Mouse (Mus musculus): Measurements from ENCODE around the gene Xpo1. TPM values are rescaled to one million over a fixed set of nuclear protein-coding genes. Genes with fewer than 3 reads are reported as not detected.
"Not testable (repeated sequence)": the region's sequence is repeated elsewhere in the genome, so short reads cannot be mapped to it uniquely, and the experiment has no call there.

The Xpo1 gene
- polyA plus RNA-seq, 1 experiment from 2014 or later: 17.3 TPM

DNA sequence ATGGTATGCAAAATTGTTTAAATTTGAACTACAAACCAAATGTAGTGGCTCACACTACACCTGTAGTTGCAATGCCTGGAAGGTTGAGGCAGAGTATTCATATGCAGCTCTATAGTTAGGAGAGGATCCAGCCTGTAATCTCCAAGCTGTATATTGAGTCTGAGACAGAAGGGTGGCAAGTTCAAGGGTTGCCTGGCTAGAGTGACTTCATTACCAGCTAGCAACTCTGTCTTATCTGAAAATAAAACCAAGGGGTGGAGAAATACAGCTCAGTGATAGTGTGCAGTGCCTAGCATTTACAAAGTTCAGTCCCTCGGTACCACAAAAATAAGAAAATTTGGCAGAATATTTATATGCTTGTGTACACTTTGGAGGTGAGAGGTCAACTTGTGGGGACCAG, 4.3 kb downstream of the Xpo1 start:
- no peak for ATAC-seq
- Histone ChIP-seq H3K36me3 (ENCODE audit: insufficient read depth, low read length) (peaks cover 5% of the 10 kb centered on the region; the same call in 1 of the 2 replicates), H3K9ac (replicated peaks; ENCODE audit: low read depth) (no peak overlapping the region), H3K27me3 (replicated peaks; ENCODE audit: insufficient read depth, low read length) (no peaks in the 10 kb centered on the region), H3K4me3 (ENCODE audit: low read depth, low read length) (no peak overlapping the region), H3K9me3 (ENCODE audit: low read length) (no peaks in the 10 kb centered on the region), H3K4me1 (ENCODE audit: insufficient read depth, low read depth, low read length) (peaks cover 3% of the 10 kb centered on the region; the same call in 1 of the 2 replicates), H3K4me2 (replicated peaks; ENCODE audit: low read depth, low read length) (no peak overlapping the region), H3K27ac (ENCODE audit: low read length) (no peak overlapping the region)
- no peak for DNase-seq (ENCODE audit: low spot score)
- TF ChIP-seq EP300 (IDR thresholded peaks at IDR 0.05): no peak
- TF ChIP-seq CTCF (IDR thresholded peaks at IDR 0.05): no peak
- WGBS: 68% methylated on average over 1 of the region's 1 CpGs

DNA sequence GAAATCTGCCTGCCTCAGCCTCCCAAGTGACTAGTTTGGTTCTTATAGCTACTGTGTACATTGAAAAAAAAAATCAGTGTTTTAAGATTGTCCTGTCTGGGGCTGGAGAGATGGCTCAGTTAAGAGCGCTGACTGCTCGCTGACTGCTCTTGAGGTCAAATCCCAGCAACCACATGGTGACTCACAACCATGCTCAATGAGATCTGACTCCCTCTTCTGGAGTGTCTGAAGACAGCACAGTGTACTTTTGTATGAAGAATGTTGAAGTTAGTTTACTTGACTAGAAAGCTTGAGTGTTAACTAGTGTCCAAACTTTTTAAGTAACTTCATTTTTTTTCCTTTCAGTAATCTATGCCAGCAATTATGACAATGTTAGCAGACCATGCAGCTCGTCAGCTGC, 5.6 kb downstream of the Xpo1 start:
- H3K36me3 ChIP-seq (ENCODE audit: insufficient read depth, low read length): peaks cover 5% of the 10 kb centered on the region; the same call in 1 of the 2 replicates
- WGBS: 48% methylated on average over 3 of the region's 3 CpGs

DNA sequence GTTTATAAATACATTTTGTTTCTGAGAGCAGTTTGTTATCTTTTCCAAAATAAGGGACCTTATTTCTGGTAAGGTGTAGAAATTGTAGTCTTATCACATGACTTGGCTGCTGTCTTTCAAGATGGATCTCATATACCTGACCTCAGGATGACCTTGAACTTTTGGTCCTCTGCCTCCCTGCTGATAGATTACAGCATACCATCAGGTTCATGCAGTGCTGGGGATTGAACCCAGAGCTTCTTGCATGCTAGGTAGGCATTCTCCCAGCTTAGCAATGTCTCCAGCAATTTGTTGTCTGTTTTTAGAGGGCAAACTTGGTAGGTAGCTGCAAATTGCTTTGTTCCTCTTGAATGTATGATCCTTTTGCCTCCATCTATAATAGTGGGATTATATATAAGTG, 9.1 kb downstream of the Xpo1 start:
- Histone ChIP-seq H3K27me3 (replicated peaks; ENCODE audit: insufficient read depth, low read length) (no peaks in the 10 kb centered on the region), H3K27ac (ENCODE audit: low read length) (no peak overlapping the region), H3K4me2 (replicated peaks; ENCODE audit: low read depth, low read length) (no peak overlapping the region), H3K4me3 (ENCODE audit: low read depth, low read length) (no peak overlapping the region), H3K9ac (replicated peaks; ENCODE audit: low read depth) (no peak overlapping the region), H3K9me3 (ENCODE audit: low read length) (no peaks in the 10 kb centered on the region), H3K36me3 (ENCODE audit: insufficient read depth, low read length) (peaks cover 7% of the 10 kb centered on the region; the same call in 1 of the 2 replicates), H3K4me1 (ENCODE audit: insufficient read depth, low read depth, low read length) (no peaks in the 10 kb centered on the region)
- TF ChIP-seq CTCF (IDR thresholded peaks at IDR 0.05) (no peak), EP300 (IDR thresholded peaks at IDR 0.05) (no peak)
- DNase-seq (ENCODE audit: low spot score): no peak
- ATAC-seq: no peak

More for the DNA sequence above, 5.6 kb downstream of the Xpo1 start:
- Histone ChIP-seq H3K27me3 (replicated peaks; ENCODE audit: insufficient read depth, low read length) (no peaks in the 10 kb centered on the region), H3K4me1 (ENCODE audit: insufficient read depth, low read depth, low read length) (peaks cover 3% of the 10 kb centered on the region; the same call in 1 of the 2 replicates), H3K9ac (replicated peaks; ENCODE audit: low read depth) (no peak overlapping the region), H3K27ac (ENCODE audit: low read length) (no peak overlapping the region), H3K4me2 (replicated peaks; ENCODE audit: low read depth, low read length) (no peak overlapping the region), H3K9me3 (ENCODE audit: low read length) (no peaks in the 10 kb centered on the region), H3K4me3 (ENCODE audit: low read depth, low read length) (no peak overlapping the region)
- ATAC-seq (no peak), DNase-seq (ENCODE audit: low spot score) (peak; percentile 50)
- TF ChIP-seq EP300 (IDR thresholded peaks at IDR 0.05) (no peak), CTCF (IDR thresholded peaks at IDR 0.05) (peak; percentile 63)

DNA sequence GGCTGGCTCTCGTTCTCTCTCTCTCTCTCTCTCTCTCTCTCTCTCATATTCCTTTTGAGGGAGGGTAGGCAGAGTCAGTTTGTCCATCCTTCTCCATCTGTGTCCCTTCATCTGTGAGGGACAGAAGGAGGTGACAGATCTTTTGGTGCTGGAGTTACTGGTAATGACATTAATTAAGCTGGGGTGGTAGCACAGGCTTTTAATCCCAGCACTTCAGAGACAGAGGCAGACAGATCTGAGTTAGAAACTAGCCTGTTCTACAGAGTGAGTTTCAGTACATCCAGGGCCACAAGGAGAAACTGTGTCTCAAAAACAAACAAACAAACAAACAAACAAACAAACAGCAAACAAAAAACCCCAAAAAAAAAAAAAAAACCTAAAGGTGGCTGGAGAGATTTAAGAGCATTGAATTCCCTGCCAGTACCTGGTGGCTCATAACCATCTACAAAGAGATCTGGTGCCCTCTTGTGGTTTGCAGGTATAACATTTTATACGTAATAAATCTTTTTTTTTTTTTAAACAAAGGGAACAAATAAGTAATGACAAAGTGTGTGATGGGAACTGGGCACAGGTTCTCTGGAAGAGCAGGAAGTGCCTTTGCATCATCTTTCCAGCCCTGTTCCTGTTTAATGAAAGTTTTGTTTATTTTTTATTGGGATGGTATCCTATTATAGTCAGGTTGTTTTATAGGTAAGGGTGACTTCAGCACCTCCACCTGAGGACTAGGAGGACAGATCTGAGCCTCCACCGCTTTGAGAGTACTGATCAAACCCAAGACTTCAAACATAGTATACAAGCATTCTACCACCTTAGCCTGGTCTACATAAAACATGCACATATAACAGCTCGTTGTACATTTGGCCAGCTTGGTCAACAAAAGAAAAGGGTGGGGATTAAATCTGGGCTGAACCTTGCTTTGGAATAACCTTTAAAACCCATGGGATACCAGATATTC, 16.2 kb downstream of the Xpo1 start:
- H3K4me3 ChIP-seq (ENCODE audit: low read depth, low read length): no peak overlapping the region
- peaks cover 21% of the 10 kb centered on the region; the same call in 1 of the 2 replicates for H3K36me3 ChIP-seq (ENCODE audit: insufficient read depth, low read length)
- 71% methylated on average over 4 of the region's 4 CpGs for WGBS
- TF ChIP-seq EP300 (IDR thresholded peaks at IDR 0.05) (no peak), CTCF (IDR thresholded peaks at IDR 0.05) (peak; percentile 74)
- no peaks in the 10 kb centered on the region for H3K4me1 ChIP-seq (ENCODE audit: insufficient read depth, low read depth, low read length)
- DNase-seq (ENCODE audit: low spot score) (peak; percentile 92), ATAC-seq (peak; percentile 47)
- no peak overlapping the region for H3K4me2 ChIP-seq (replicated peaks; ENCODE audit: low read depth, low read length)
- H3K9me3 ChIP-seq (ENCODE audit: low read length): no peaks in the 10 kb centered on the region
- H3K9ac ChIP-seq (replicated peaks; ENCODE audit: low read depth): no peak overlapping the region
- no peak overlapping the region for H3K27ac ChIP-seq (ENCODE audit: low read length)
- H3K27me3 ChIP-seq (replicated peaks; ENCODE audit: insufficient read depth, low read length): no peaks in the 10 kb centered on the region

DNA sequence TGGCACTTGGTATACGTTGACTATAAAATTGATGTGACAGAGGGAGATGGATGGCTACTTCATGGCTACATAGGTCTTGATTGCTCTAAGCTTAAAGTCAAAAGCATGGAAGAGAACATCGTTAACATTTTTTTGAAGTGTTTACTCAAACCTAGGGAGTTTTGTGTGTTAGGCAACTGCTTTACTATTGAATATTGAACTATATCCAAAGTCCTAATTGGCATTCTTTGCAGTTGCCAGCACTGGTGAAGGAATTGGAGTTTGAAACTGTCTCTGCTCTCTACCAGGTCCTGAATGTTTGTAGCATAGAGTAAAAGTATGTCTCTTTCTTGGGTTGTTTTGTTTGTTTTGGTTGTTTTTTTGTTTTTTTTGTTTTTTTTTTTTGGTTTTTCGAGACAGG, 19.9 kb downstream of the Xpo1 start:
- TF ChIP-seq EP300 (IDR thresholded peaks at IDR 0.05) (no peak), CTCF (IDR thresholded peaks at IDR 0.05) (no peak)
- H3K36me3 ChIP-seq (ENCODE audit: insufficient read depth, low read length): peaks cover 29% of the 10 kb centered on the region; the same call in 1 of the 2 replicates
- no peak overlapping the region for H3K4me3 ChIP-seq (ENCODE audit: low read depth, low read length)
- WGBS: 60% methylated on average over 3 of the region's 3 CpGs
- no peak overlapping the region for H3K4me2 ChIP-seq (replicated peaks; ENCODE audit: low read depth, low read length)
- no peak overlapping the region for H3K27ac ChIP-seq (ENCODE audit: low read length)
- H3K27me3 ChIP-seq (replicated peaks; ENCODE audit: insufficient read depth, low read length): no peaks in the 10 kb centered on the region
- DNase-seq (ENCODE audit: low spot score): no peak
- no peak for ATAC-seq
- no peak overlapping the region for H3K9ac ChIP-seq (replicated peaks; ENCODE audit: low read depth)
- no peaks in the 10 kb centered on the region for H3K4me1 ChIP-seq (ENCODE audit: insufficient read depth, low read depth, low read length)
- H3K9me3 ChIP-seq (ENCODE audit: low read length): no peaks in the 10 kb centered on the region

DNA sequence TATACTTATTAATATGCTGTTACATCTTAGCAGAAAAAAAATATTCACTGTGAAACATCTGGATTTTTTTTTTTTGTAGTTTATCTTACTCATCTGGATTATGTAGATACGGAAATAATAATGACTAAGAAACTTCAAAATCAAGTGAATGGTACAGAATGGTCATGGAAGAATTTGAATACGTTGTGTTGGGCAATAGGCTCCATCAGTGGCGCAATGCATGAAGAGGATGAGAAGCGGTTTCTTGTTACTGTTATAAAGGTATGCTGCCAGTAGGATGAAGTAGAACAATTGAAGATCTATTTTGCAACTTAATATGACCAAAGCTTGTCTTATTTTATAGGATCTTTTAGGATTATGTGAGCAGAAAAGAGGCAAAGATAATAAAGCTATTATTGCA, 28.6 kb downstream of the Xpo1 start:
- Histone ChIP-seq H3K36me3 (ENCODE audit: insufficient read depth, low read length) (peaks cover 39% of the 10 kb centered on the region; the same call in 1 of the 2 replicates), H3K4me2 (replicated peaks; ENCODE audit: low read depth, low read length) (no peak overlapping the region), H3K4me1 (ENCODE audit: insufficient read depth, low read depth, low read length) (no peaks in the 10 kb centered on the region), H3K27ac (ENCODE audit: low read length) (no peak overlapping the region), H3K9ac (replicated peaks; ENCODE audit: low read depth) (no peak overlapping the region), H3K27me3 (replicated peaks; ENCODE audit: insufficient read depth, low read length) (no peaks in the 10 kb centered on the region), H3K4me3 (ENCODE audit: low read depth, low read length) (no peak overlapping the region), H3K9me3 (ENCODE audit: low read length) (no peaks in the 10 kb centered on the region)
- no peak for TF ChIP-seq EP300 (IDR thresholded peaks at IDR 0.05)
- TF ChIP-seq CTCF (IDR thresholded peaks at IDR 0.05): no peak
- WGBS: 88% methylated on average over 4 of the region's 4 CpGs
- DNase-seq (ENCODE audit: low spot score) (no peak), ATAC-seq (no peak)

DNA sequence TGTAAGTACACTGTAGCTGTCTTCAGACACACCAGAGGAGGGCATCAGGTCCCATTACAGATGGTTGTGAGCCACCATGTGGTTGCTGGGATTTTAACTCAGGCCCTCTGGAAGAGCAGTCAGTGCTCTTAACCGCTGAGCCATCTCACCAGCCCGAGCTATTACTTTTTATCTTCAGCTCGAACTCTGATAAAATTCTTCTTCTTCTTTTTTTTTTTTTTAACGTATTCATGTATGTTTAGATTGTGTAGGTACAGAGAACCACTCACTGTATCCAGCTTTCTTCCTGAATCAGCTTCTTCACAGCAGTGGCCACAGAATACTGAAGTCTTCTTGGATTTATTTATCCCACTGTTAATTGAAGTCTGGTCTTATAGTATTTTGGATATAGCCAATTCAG, 33.0 kb downstream of the Xpo1 start:
- WGBS: 74% methylated on average over 4 of the region's 4 CpGs
- not testable (repeated sequence) for H3K4me2 ChIP-seq (replicated peaks; ENCODE audit: low read depth, low read length); ATAC-seq; H3K9ac ChIP-seq (replicated peaks; ENCODE audit: low read depth); H3K4me3 ChIP-seq (ENCODE audit: low read depth, low read length); H3K9me3 ChIP-seq (ENCODE audit: low read length); H3K27me3 ChIP-seq (replicated peaks; ENCODE audit: insufficient read depth, low read length); H3K4me1 ChIP-seq (ENCODE audit: insufficient read depth, low read depth, low read length); DNase-seq (ENCODE audit: low spot score); H3K27ac ChIP-seq (ENCODE audit: low read length)
- peaks cover 26% of the 10 kb centered on the region for H3K36me3 ChIP-seq (ENCODE audit: insufficient read depth, low read length)

All from lung, postnatal 0 days (tissue).